Mouse (Mus musculus): ENCODE measurements at regions not wholly inside any gene's neighbourhood (a gene's known extent, or its start where the extent isn't known, plus 50 kb on each side); places are given as distances from the start of the nearest gene placed in this dataset.
A peak's percentile ranks its signal among the peaks of the same experiment; 100 is the strongest.
"Not testable (repeated sequence)": the region's sequence is repeated elsewhere in the genome, so short reads cannot be mapped to it uniquely, and the experiment has no call there.

- DNase-seq (ENCODE audit: low read depth, low spot score): no peak
Measured at GRCm38 (mm10) chr3:79002173-79002848, 284.0 kb downstream of the Rapgef2 start.

GRCm38 (mm10) chr3:79001754-79002153, 284.6 kb downstream of the Rapgef2 start:
- DNase-seq (ENCODE audit: low read depth, low spot score): no peak

- DNase-seq (ENCODE audit: low read depth, low spot score): no peak
Measured at GRCm38 (mm10) chr3:79000293-79000692, 286.0 kb downstream of the Rapgef2 start.

- DNase-seq (ENCODE audit: low read depth, low spot score): no peak
Measured at GRCm38 (mm10) chr3:78999803-79000202, 286.5 kb downstream of the Rapgef2 start.

- no peak for DNase-seq (ENCODE audit: low read depth, low spot score)
Measured at GRCm38 (mm10) chr3:78988120-78988519, 298.2 kb downstream of the Rapgef2 start.

GRCm38 (mm10) chr3:78986726-78987125, 299.6 kb downstream of the Rapgef2 start:
- DNase-seq (ENCODE audit: low read depth, low spot score): no peak

GRCm38 (mm10) chr3:78981057-78981456, 305.3 kb downstream of the Rapgef2 start:
- DNase-seq (ENCODE audit: low read depth, low spot score): no peak

GRCm38 (mm10) chr3:78978781-78979180, 307.5 kb downstream of the Rapgef2 start:
- no peak for DNase-seq (ENCODE audit: low read depth, low spot score)

GRCm38 (mm10) chr3:78966683-78967549, 319.4 kb downstream of the Rapgef2 start:
- DNase-seq (ENCODE audit: low read depth, low spot score): not testable (repeated sequence)

GRCm38 (mm10) chr3:78964231-78964858, 322.0 kb downstream of the Rapgef2 start:
- DNase-seq (ENCODE audit: low read depth, low spot score): no peak

GRCm38 (mm10) chr3:78958781-78959180, 327.5 kb downstream of the Rapgef2 start:
- DNase-seq (ENCODE audit: low read depth, low spot score): peak; percentile 36

- no peak for DNase-seq (ENCODE audit: low read depth, low spot score)
Measured at GRCm38 (mm10) chr3:78955364-78955763, 331.0 kb downstream of the Rapgef2 start.

- DNase-seq (ENCODE audit: low read depth, low spot score): not testable (repeated sequence)
Measured at GRCm38 (mm10) chr3:78949385-78949784, 336.9 kb downstream of the Rapgef2 start.

- DNase-seq (ENCODE audit: low read depth, low spot score): no peak
Measured at GRCm38 (mm10) chr3:78948700-78949099, 337.6 kb downstream of the Rapgef2 start.

GRCm38 (mm10) chr3:78948171-78948570, 338.1 kb downstream of the Rapgef2 start:
- DNase-seq (ENCODE audit: low read depth, low spot score): peak; percentile 31

- DNase-seq (ENCODE audit: low read depth, low spot score): no peak
Measured at GRCm38 (mm10) chr3:78947183-78947582, 339.1 kb downstream of the Rapgef2 start.

GRCm38 (mm10) chr3:78944185-78944584, 342.1 kb downstream of the Rapgef2 start:
- no peak for DNase-seq (ENCODE audit: low read depth, low spot score)

GRCm38 (mm10) chr3:78932975-78933374, 353.3 kb downstream of the Rapgef2 start:
- DNase-seq (ENCODE audit: low read depth, low spot score): no peak

- no peak for DNase-seq (ENCODE audit: low read depth, low spot score)
Measured at GRCm38 (mm10) chr3:78919850-78920249, 366.5 kb downstream of the Rapgef2 start.

GRCm38 (mm10) chr3:78919407-78919806, 366.9 kb downstream of the Rapgef2 start:
- DNase-seq (ENCODE audit: low read depth, low spot score): peak; percentile 54

GRCm38 (mm10) chr3:78908196-78908844, 378.0 kb downstream of the Rapgef2 start:
- no peak for DNase-seq (ENCODE audit: low read depth, low spot score)

GRCm38 (mm10) chr3:78907778-78908177, 378.5 kb downstream of the Rapgef2 start:
- no peak for DNase-seq (ENCODE audit: low read depth, low spot score)

Measured in embryo, embryonic 11.5 days (tissue).